Mouse (Mus musculus): ENCODE data around the gene Rpl36a. TPM values are rescaled to one million over a fixed set of nuclear protein-coding genes. Genes with fewer than 3 reads are reported as not detected.

Rpl36a gene
- total RNA-seq, 2 experiments from 2014 or later, result 2,126 to 7,427 TPM

- ATAC-seq (replicated peaks; ENCODE audit: low FRiP score, low TSS enrichment, poor library complexity, severe bottlenecking), result no peak
Observed at GRCm38 (mm10) chrX:134588997-134589396, 3.5 kb downstream of the Rpl36a start.

GRCm38 (mm10) chrX:134589836-134590235, 4.4 kb downstream of the Rpl36a start:
- ATAC-seq (replicated peaks; ENCODE audit: low FRiP score, low TSS enrichment, poor library complexity, severe bottlenecking), result no peak

- 0 out of 2 replicates have a peak, but pooled peaks have one; percentile 13 for ATAC-seq (replicated peaks; ENCODE audit: low FRiP score, low TSS enrichment, poor library complexity, severe bottlenecking)
Observed at GRCm38 (mm10) chrX:134599922-134600565, 14.6 kb downstream of the Rpl36a start.

- peak; percentile 97 for ATAC-seq (replicated peaks; ENCODE audit: low FRiP score, low TSS enrichment, poor library complexity, severe bottlenecking)
Observed at GRCm38 (mm10) chrX:134600659-134601379, 15.4 kb downstream of the Rpl36a start, which contains the start of the genes Gla and Hnrnph2. Gene Gla, minus strand, starts transcription at chrX:134601125. Gene Hnrnph2, plus strand, starts transcription at chrX:134601179.

- peak; percentile 55 for ATAC-seq (replicated peaks; ENCODE audit: low FRiP score, low TSS enrichment, poor library complexity, severe bottlenecking)
Observed at GRCm38 (mm10) chrX:134601380-134602120, 16.1 kb downstream of the Rpl36a start.

GRCm38 (mm10) chrX:134609472-134609871, 24.0 kb downstream of the Rpl36a start:
- ATAC-seq (replicated peaks; ENCODE audit: low FRiP score, low TSS enrichment, poor library complexity, severe bottlenecking), result peak; percentile 65; the same call in 1 of the 2 replicates

GRCm38 (mm10) chrX:134610984-134611383, 25.5 kb downstream of the Rpl36a start:
- peak; percentile 61 for ATAC-seq (replicated peaks; ENCODE audit: low FRiP score, low TSS enrichment, poor library complexity, severe bottlenecking)

- peak; percentile 88 for ATAC-seq (replicated peaks; ENCODE audit: low FRiP score, low TSS enrichment, poor library complexity, severe bottlenecking)
Observed at GRCm38 (mm10) chrX:134612285-134612959, 27.0 kb downstream of the Rpl36a start.

GRCm38 (mm10) chrX:134614306-134614705, 28.9 kb downstream of the Rpl36a start:
- no peak for ATAC-seq (replicated peaks; ENCODE audit: low FRiP score, low TSS enrichment, poor library complexity, severe bottlenecking)

GRCm38 (mm10) chrX:134619695-134620094, 34.2 kb downstream of the Rpl36a start:
- ATAC-seq (replicated peaks; ENCODE audit: low FRiP score, low TSS enrichment, poor library complexity, severe bottlenecking), result no peak

GRCm38 (mm10) chrX:134620254-134620865, 34.9 kb downstream of the Rpl36a start:
- no peak for ATAC-seq (replicated peaks; ENCODE audit: low FRiP score, low TSS enrichment, poor library complexity, severe bottlenecking)

- ATAC-seq (replicated peaks; ENCODE audit: low FRiP score, low TSS enrichment, poor library complexity, severe bottlenecking), result no peak
Observed at GRCm38 (mm10) chrX:134621685-134622084, 36.2 kb downstream of the Rpl36a start.

GRCm38 (mm10) chrX:134623350-134623749, 37.9 kb downstream of the Rpl36a start:
- no peak for ATAC-seq (replicated peaks; ENCODE audit: low FRiP score, low TSS enrichment, poor library complexity, severe bottlenecking)

- no peak for ATAC-seq (replicated peaks; ENCODE audit: low FRiP score, low TSS enrichment, poor library complexity, severe bottlenecking)
Observed at GRCm38 (mm10) chrX:134628200-134628599, 42.7 kb downstream of the Rpl36a start.

- ATAC-seq (replicated peaks; ENCODE audit: low FRiP score, low TSS enrichment, poor library complexity, severe bottlenecking), result no peak
Observed at GRCm38 (mm10) chrX:134632710-134633109, 47.3 kb downstream of the Rpl36a start.

- ATAC-seq (replicated peaks; ENCODE audit: low FRiP score, low TSS enrichment, poor library complexity, severe bottlenecking), result no peak
Observed at GRCm38 (mm10) chrX:134635111-134635510, 49.7 kb downstream of the Rpl36a start.

GRCm38 (mm10) chrX:134635860-134636259, 50.4 kb downstream of the Rpl36a start:
- no peak for ATAC-seq (replicated peaks; ENCODE audit: low FRiP score, low TSS enrichment, poor library complexity, severe bottlenecking)
